In the genomic region with DNA sequence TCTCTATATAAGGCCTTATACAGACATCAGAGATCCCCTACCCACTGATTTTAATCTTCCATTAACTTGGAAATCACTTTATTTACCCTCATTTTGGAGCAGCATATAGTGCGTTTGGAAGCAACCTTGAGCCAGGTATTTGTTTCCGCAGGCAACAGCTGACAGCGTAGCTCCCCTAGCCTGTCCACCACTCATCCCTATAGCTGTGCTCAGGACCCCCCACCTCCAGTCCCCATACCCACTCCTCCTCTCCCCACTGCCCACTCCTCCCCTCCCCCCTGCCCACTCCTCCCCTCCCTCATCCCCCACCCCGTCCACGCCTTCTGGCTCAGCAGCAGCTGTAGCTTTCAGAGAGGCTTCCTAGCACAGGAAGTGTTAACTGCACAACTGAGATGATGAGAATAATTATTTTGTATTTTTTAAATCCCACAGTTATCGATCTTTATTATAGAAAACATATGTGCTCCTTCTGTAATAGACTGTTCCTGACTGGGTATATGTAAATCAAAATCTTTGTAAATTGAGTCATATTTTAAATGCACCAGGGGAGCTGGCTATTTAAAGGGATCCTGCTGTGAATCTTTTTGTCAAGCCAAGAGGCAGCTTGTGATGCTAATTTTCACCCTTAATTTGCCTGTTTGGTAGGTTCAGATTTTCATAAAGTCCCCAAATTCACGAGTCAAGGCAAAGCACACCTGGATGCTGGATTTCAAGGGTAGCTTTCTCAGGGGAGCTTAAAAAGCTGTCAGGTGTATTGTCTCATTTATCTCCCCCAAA, we compare ENCODE assay signal across 22 mouse cellular contexts.
DNase-seq lines count a peak whose midpoint lies in the region; ATAC-seq and TF ChIP-seq lines count a peak whose summit lies in the region.
"Had no signal": no experiment of that assay in that cellular context is flagged by ENCODE, and none has a peak within 500 bp of the region (broad histone marks: within the 10 kb centered on the region; RNA-seq: fewer than 3 reads in every experiment).

No protein-coding gene starts in this region.

- DNase-seq in cerebellum, adult 11 months = no peak
- DNase-seq in kidney, postnatal 25 days = no peak
- DNase-seq: adrenal gland, postnatal 14 days; cerebellum, adult 9-11 months; embryo, embryonic 11 days; heart, adult 11 months; heart, postnatal 36 days; right cerebral cortex, postnatal 25 days; thymus, postnatal 14 days had no signal

- H3K9me3 ChIP-seq in midbrain, embryonic 12.5 days = no peaks in the 10 kb centered on the region
- H3K9me3 ChIP-seq in midbrain, embryonic 16.5 days (replicated peaks; ENCODE audit: control insufficient read depth, low read length, poor library complexity, severe bottlenecking) = no peaks in the 10 kb centered on the region
- H3K9me3 ChIP-seq in hindbrain, embryonic 12.5 days (replicated peaks) = no peaks in the 10 kb centered on the region
- no peaks in the 10 kb centered on the region for H3K9me3 ChIP-seq in neural tube, embryonic 14.5 days (ENCODE audit: control insufficient read depth, low read length)
- H3K9me3 ChIP-seq: embryonic facial prominence, embryonic 15.5 days; heart, embryonic 13.5 days; intestine, embryonic 15.5 days; limb, embryonic 12.5 days had no signal

- no peak for TF ChIP-seq POLR2A in cortical plate, adult 2 months (IDR thresholded peaks at IDR 0.05; ENCODE audit: extremely low read depth, insufficient read depth, low read length)

- H3K36me3 ChIP-seq in midbrain, embryonic 12.5 days = 0 out of 2 replicates have a peak, but pooled peaks cover 3% of the 10 kb centered on the region
- no peaks in the 10 kb centered on the region for H3K36me3 ChIP-seq in midbrain, embryonic 16.5 days (ENCODE audit: control insufficient read depth, insufficient read depth, low read length)
- H3K36me3 ChIP-seq in hindbrain, embryonic 12.5 days = no peaks in the 10 kb centered on the region
- H3K36me3 ChIP-seq in neural tube, embryonic 14.5 days (ENCODE audit: control insufficient read depth, insufficient read depth, low read length) = no peaks in the 10 kb centered on the region
- H3K36me3 ChIP-seq: embryonic facial prominence, embryonic 15.5 days; intestine, embryonic 15.5 days; limb, embryonic 12.5 days had no signal

- WGBS in midbrain, embryonic 12.5 days = 47% methylated on average over 7 of the region's 7 CpGs
- WGBS in midbrain, embryonic 16.5 days = 38% methylated on average over 7 of the region's 7 CpGs
- WGBS in hindbrain, embryonic 12.5 days = 41% methylated on average over 7 of the region's 7 CpGs
- 45% methylated on average over 7 of the region's 7 CpGs for WGBS in neural tube, embryonic 14.5 days

- H3K4me2 ChIP-seq in midbrain, embryonic 12.5 days (replicated peaks) = no peak overlapping the region
- H3K4me2 ChIP-seq in midbrain, embryonic 16.5 days (ENCODE audit: low read length) = no peak overlapping the region
- no peak overlapping the region for H3K4me2 ChIP-seq in hindbrain, embryonic 12.5 days (replicated peaks)
- H3K4me2 ChIP-seq in neural tube, embryonic 14.5 days (ENCODE audit: low read depth, low read length) = no peak overlapping the region
- H3K4me2 ChIP-seq: embryonic facial prominence, embryonic 15.5 days; heart, embryonic 13.5 days; intestine, embryonic 15.5 days; limb, embryonic 12.5 days had no signal

- peaks cover 9% of the 10 kb centered on the region for H3K4me1 ChIP-seq in midbrain, embryonic 12.5 days
- H3K4me1 ChIP-seq in midbrain, embryonic 16.5 days (ENCODE audit: control insufficient read depth, insufficient read depth, low read length) = peaks cover 4% of the 10 kb centered on the region; the same call in 1 of the 2 replicates
- peaks cover 5% of the 10 kb centered on the region for H3K4me1 ChIP-seq in cortical plate, adult 2 months (ENCODE audit: control insufficient read depth, insufficient read depth, low read length)
- peaks cover 5% of the 10 kb centered on the region; the same call in 1 of the 2 replicates for H3K4me1 ChIP-seq in hindbrain, embryonic 12.5 days
- no peaks in the 10 kb centered on the region for H3K4me1 ChIP-seq in neural tube, embryonic 14.5 days (ENCODE audit: control insufficient read depth, insufficient read depth, low read length)
- H3K4me1 ChIP-seq: heart, embryonic 13.5 days; intestine, embryonic 15.5 days had no signal

- H3K27ac ChIP-seq in midbrain, embryonic 12.5 days (replicated peaks) = peak overlapping the region; percentile 6; the same call in 1 of the 2 replicates
- no peak overlapping the region for H3K27ac ChIP-seq in midbrain, embryonic 16.5 days (ENCODE audit: low read length)
- H3K27ac ChIP-seq in cortical plate, adult 2 months (ENCODE audit: insufficient read depth, low read length) = peak overlapping the region; percentile 22; the same call in 1 of the 2 replicates
- H3K27ac ChIP-seq in hindbrain, embryonic 12.5 days = no peak overlapping the region
- H3K27ac ChIP-seq in neural tube, embryonic 14.5 days (ENCODE audit: low read depth, low read length) = no peak overlapping the region
- H3K27ac ChIP-seq: embryonic facial prominence, embryonic 15.5 days; heart, embryonic 13.5 days; intestine, embryonic 15.5 days; limb, embryonic 12.5 days; liver, embryonic 14.5 days; stomach, postnatal 0 days had no signal

- no peak for TF ChIP-seq CTCF in cortical plate, adult 2 months (IDR thresholded peaks at IDR 0.05; ENCODE audit: extremely low read depth, insufficient read depth, low read length)

- no peaks in the 10 kb centered on the region; the same call in 1 of the 2 replicates for H3K27me3 ChIP-seq in midbrain, embryonic 12.5 days
- no peaks in the 10 kb centered on the region for H3K27me3 ChIP-seq in midbrain, embryonic 16.5 days (ENCODE audit: control insufficient read depth, insufficient read depth, low read depth, low read length)
- no peaks in the 10 kb centered on the region for H3K27me3 ChIP-seq in hindbrain, embryonic 12.5 days
- H3K27me3 ChIP-seq in neural tube, embryonic 14.5 days (ENCODE audit: control insufficient read depth, insufficient read depth, low read length) = no peaks in the 10 kb centered on the region
- H3K27me3 ChIP-seq: embryonic facial prominence, embryonic 15.5 days; heart, embryonic 13.5 days; intestine, embryonic 15.5 days; limb, embryonic 12.5 days had no signal

- no peak overlapping the region for H3K9ac ChIP-seq in midbrain, embryonic 12.5 days (replicated peaks)
- no peak overlapping the region for H3K9ac ChIP-seq in midbrain, embryonic 16.5 days (ENCODE audit: low read depth, low read length)
- no peak overlapping the region for H3K9ac ChIP-seq in hindbrain, embryonic 12.5 days
- H3K9ac ChIP-seq in neural tube, embryonic 14.5 days (replicated peaks; ENCODE audit: low read depth, low read length) = no peak overlapping the region
- H3K9ac ChIP-seq: embryonic facial prominence, embryonic 15.5 days; heart, embryonic 13.5 days; intestine, embryonic 15.5 days; limb, embryonic 12.5 days; liver, embryonic 14.5 days had no signal

- peak; percentile 53 for ATAC-seq in midbrain, embryonic 12.5 days (ENCODE audit: low FRiP score, low read depth)
- no peak; the same call in 1 of the 2 replicates for ATAC-seq in midbrain, embryonic 16.5 days
- ATAC-seq in hindbrain, embryonic 12.5 days (ENCODE audit: low FRiP score) = peak; percentile 30; the same call in 1 of the 2 replicates
- ATAC-seq in neural tube, embryonic 14.5 days (ENCODE audit: low read depth) = peak; percentile 45; the same call in 1 of the 2 replicates
- ATAC-seq: intestine, embryonic 15.5 days; lung, postnatal 0 days had no signal

- no peak overlapping the region for H3K4me3 ChIP-seq in midbrain, embryonic 12.5 days
- no peak overlapping the region for H3K4me3 ChIP-seq in midbrain, embryonic 16.5 days (ENCODE audit: low read depth, low read length)
- H3K4me3 ChIP-seq in cortical plate, adult 2 months (ENCODE audit: insufficient read depth, low read length) = no peak overlapping the region
- H3K4me3 ChIP-seq in hindbrain, embryonic 12.5 days = no peak overlapping the region
- no peak overlapping the region for H3K4me3 ChIP-seq in neural tube, embryonic 14.5 days (ENCODE audit: low read depth, low read length)
- H3K4me3 ChIP-seq: embryonic facial prominence, embryonic 15.5 days; heart, embryonic 13.5 days; intestine, embryonic 15.5 days; limb, embryonic 12.5 days; myocyte had no signal

Comparison
In these comparisons a context has a peak if more than half of its experiments do, and no peak if none do; other contexts are left out.
1. H3K27ac ChIP-seq: peak in midbrain, embryonic 12.5 days (single experiment) and cortical plate, adult 2 months (single experiment); none in midbrain, embryonic 16.5 days (single experiment), hindbrain, embryonic 12.5 days (single experiment) and neural tube, embryonic 14.5 days (single experiment).